Mouse (Mus musculus) neural tube, embryonic 14.5 days (tissue): ENCODE measurements around the gene Trpv2. TPM values are rescaled to one million over a fixed set of nuclear protein-coding genes. Genes with fewer than 3 reads are reported as not detected.

ENCODE experiments used
- ATAC-seq: fragments of 200-750 bp; cut with Nextera tagmentation; 2 replicates; pipeline ENCODE4 v1.8.0; 2017; ENCODE audit warnings: low read depth, mild to moderate bottlenecking, moderate TSS enrichment, moderate library complexity
- H3K27ac ChIP-seq: fragments of 300-500 bp; sonication (generic); 2 replicates; pipeline ENCODE4 v1.5.1; 2014; ENCODE audit warnings: low read depth, mild to moderate bottlenecking, control low read depth, low read length, moderate library complexity, mixed read lengths
- H3K27me3 ChIP-seq: fragments of 300-500 bp; sonication (generic); 2 replicates; pipeline ENCODE4 v1.6.1; 2014; ENCODE audit warnings: low read length; ENCODE audit not compliant: control insufficient read depth, insufficient read depth
- H3K36me3 ChIP-seq: fragments of 300-500 bp; sonication (generic); 2 replicates; pipeline ENCODE4 v1.6.1; 2014; ENCODE audit warnings: low read length, mixed read lengths; ENCODE audit not compliant: control insufficient read depth, insufficient read depth
- H3K4me1 ChIP-seq: fragments of 300-500 bp; sonication (generic); 2 replicates; pipeline ENCODE4 v1.6.1; 2014; ENCODE audit warnings: low read length; ENCODE audit not compliant: control insufficient read depth, insufficient read depth
- H3K4me2 ChIP-seq: fragments of 300-500 bp; sonication (generic); 2 replicates; pipeline ENCODE4 v1.6.1; 2014; ENCODE audit warnings: mild to moderate bottlenecking, low read depth, low read length, control low read depth
- H3K4me3 ChIP-seq: fragments of 300-500 bp; sonication (generic); 2 replicates; pipeline ENCODE4 v1.5.1; 2014; ENCODE audit warnings: low read depth, low read length, control low read depth, mixed read lengths
- H3K9ac ChIP-seq: fragments of 300-500 bp; sonication (generic); replicated peaks from 2 replicates; pipeline ENCODE4 v1.6.1; 2014; ENCODE audit warnings: low read depth, mild to moderate bottlenecking, control low read depth, low read length, mixed read lengths
- H3K9me3 ChIP-seq: fragments of 300-500 bp; sonication (generic); 2 replicates; pipeline ENCODE4 v1.6.1; 2016; ENCODE audit warnings: low read length; ENCODE audit not compliant: control insufficient read depth
- WGBS: fragments of 180-500 bp; shearing (Covaris S2); extraction: QIAGEN DNeasy Blood & Tissue Kit; methylation state at CpG from one replicate; pipeline ENCODE4 v1.1.7; 2014; 5-methylcytosine and 5-hydroxymethylcytosine counted together
- polyA plus RNA-seq: library from polyadenylated mRNA; unstranded; fragments of >200 nt; fragmentation: Nextera tagmentation; extraction: Ambion mirVana; gene quantifications from 2 replicates; pipeline ENCODE4 v1.2.1, GENCODE M21; 2014

The Trpv2 gene
- polyA plus RNA-seq, 1 experiment from 2014 or later: 25.8 TPM

DNA sequence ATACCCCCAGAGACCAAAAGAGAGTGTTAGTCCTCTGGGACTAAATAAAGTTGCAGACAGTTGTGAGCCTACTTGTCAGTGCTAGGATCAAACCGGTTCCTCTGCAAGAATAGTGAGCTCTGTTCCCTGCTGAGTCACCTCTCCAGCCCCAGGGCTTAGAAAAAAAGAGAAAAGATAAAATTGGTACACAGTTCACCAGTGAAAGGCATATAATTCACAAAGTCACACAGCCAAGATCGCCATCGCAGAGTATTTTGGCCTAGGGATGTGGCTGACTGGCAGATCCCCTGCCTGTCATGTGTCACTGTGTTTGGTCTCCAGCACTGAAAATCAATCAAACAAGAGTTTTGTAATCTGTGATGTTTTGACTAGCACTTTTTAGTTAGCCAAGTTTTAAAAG is 6.0 kb upstream of the Trpv2 start:
- Histone ChIP-seq H3K9ac (no peak overlapping the region), H3K4me2 (no peak overlapping the region), H3K27me3 (no peaks in the 10 kb centered on the region), H3K27ac (no peak overlapping the region), H3K36me3 (no peaks in the 10 kb centered on the region), H3K4me3 (no peak overlapping the region), H3K9me3 (no peaks in the 10 kb centered on the region), H3K4me1 (no peaks in the 10 kb centered on the region)
- WGBS: 67% methylated on average over 3 of the region's 3 CpGs
- no peak for ATAC-seq

- Histone ChIP-seq H3K4me2 (no peak overlapping the region), H3K36me3 (no peaks in the 10 kb centered on the region), H3K27ac (no peak overlapping the region), H3K9me3 (no peaks in the 10 kb centered on the region), H3K9ac (no peak overlapping the region), H3K4me1 (no peaks in the 10 kb centered on the region), H3K4me3 (no peak overlapping the region), H3K27me3 (no peaks in the 10 kb centered on the region)
- WGBS: 91% methylated on average over 4 of the region's 4 CpGs
- no peak for ATAC-seq
Observed at GRCm38 (mm10) chr11:62574703-62575085, 408 bp downstream of the Trpv2 start.

DNA sequence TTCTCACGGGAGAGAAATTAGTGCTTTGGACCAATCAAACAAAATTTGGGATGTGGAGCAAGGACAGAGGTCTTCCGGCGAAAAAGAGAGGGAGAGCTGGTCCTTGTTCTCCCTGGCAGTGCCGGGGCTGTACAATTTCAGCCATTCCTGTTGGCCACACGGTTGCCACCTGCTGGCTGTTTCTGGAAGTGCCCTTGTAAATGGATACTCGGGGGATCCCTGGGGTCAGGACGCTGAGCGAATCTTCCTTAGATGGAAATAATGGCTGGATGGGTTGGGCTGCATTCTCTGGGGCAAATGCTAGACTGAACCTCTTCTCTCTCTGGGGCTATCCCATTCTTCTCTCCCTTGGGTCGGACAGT is 992 bp downstream of the Trpv2 start:
- Histone ChIP-seq H3K4me3 (peak overlapping the region; percentile 47), H3K9ac (peak overlapping the region; percentile 59), H3K9me3 (no peaks in the 10 kb centered on the region), H3K4me1 (no peaks in the 10 kb centered on the region), H3K4me2 (peak overlapping the region; percentile 72), H3K27ac (peak overlapping the region; percentile 52), H3K27me3 (no peaks in the 10 kb centered on the region), H3K36me3 (no peaks in the 10 kb centered on the region)
- ATAC-seq: peak; percentile 66
- WGBS: under 1% methylated on average over 9 of the region's 9 CpGs

GRCm38 (mm10) chr11:62575659-62576438 is 1.6 kb downstream of the Trpv2 start:
- peak; percentile 71 for ATAC-seq

DNA sequence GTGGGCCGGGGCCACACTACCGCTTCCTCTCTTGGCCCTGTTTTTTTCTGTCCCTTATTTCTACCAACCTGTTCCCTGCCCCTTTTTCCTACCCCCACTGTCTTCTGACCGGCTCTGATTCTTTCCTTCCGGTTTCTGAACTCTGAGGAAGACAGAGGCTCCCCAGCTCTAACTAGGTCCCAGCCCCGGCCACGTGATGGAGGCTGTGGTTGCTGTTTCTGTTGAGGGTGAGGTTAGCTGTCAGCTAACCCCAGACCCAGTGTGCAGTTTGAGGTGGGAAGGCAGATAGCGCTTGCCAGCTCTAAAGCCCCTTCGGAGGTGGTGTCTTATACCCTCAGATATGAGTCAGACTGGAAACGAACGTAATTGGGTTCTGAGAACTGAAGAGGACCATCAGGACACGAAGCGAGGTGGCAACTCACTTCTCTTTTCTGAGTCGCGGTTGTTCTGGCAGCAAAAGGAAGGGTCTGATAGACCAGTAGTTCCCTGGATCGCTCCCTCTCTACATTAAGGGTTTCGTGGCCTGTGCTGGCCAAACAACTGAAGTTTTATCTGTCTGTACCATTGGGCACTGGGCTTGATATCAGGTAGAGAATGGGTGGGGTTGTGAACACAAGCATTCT is 2.4 kb downstream of the Trpv2 start:
- Histone ChIP-seq H3K4me1 (no peaks in the 10 kb centered on the region), H3K9me3 (no peaks in the 10 kb centered on the region), H3K9ac (peak overlapping the region; percentile 59; the same call in 1 of the 2 replicates), H3K36me3 (no peaks in the 10 kb centered on the region), H3K4me3 (peak overlapping the region; percentile 47), H3K4me2 (peak overlapping the region; percentile 72), H3K27ac (no peak overlapping the region), H3K27me3 (no peaks in the 10 kb centered on the region)
- WGBS: 70% methylated on average over 16 of the region's 16 CpGs
- 0 out of 2 replicates have a peak, but pooled peaks have one; percentile 1 for ATAC-seq

More at GRCm38 (mm10) chr11:62575659-62576438, 1.6 kb downstream of the Trpv2 start:
- no peaks in the 10 kb centered on the region for H3K9me3 ChIP-seq
- 4% methylated on average over 27 of the region's 27 CpGs for WGBS
- peak overlapping the region; percentile 47 for H3K4me3 ChIP-seq
- no peaks in the 10 kb centered on the region for H3K4me1 ChIP-seq
- no peaks in the 10 kb centered on the region for H3K27me3 ChIP-seq
- peak overlapping the region; percentile 52 for H3K27ac ChIP-seq
- peak overlapping the region; percentile 72 for H3K4me2 ChIP-seq
- peak overlapping the region; percentile 59 for H3K9ac ChIP-seq
- no peaks in the 10 kb centered on the region for H3K36me3 ChIP-seq

DNA sequence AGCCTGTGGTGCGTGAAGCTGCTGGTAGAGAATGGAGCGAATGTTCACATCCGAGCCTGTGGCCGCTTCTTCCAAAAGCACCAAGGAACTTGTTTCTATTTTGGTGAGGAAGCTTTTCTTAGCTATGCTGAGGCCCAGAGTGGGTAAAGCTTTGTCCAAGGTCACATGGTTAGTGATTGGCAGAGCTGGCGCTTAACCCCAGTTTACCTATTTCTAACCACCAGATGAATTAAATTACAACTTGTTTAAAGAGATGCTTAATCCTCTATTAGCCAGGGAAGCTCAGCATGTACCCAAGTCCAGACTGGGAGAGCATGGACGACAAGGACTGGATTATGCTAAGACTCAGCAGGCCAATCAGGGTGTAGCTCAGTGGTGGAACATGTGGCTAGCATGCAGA is 8.7 kb downstream of the Trpv2 start:
- no peak overlapping the region for H3K9ac ChIP-seq
- H3K4me2 ChIP-seq: no peak overlapping the region
- no peak for ATAC-seq
- no peak overlapping the region for H3K4me3 ChIP-seq
- H3K27me3 ChIP-seq: no peaks in the 10 kb centered on the region
- H3K4me1 ChIP-seq: no peaks in the 10 kb centered on the region
- 81% methylated on average over 6 of the region's 6 CpGs for WGBS
- H3K36me3 ChIP-seq: no peaks in the 10 kb centered on the region
- no peak overlapping the region for H3K27ac ChIP-seq
- H3K9me3 ChIP-seq: no peaks in the 10 kb centered on the region

DNA sequence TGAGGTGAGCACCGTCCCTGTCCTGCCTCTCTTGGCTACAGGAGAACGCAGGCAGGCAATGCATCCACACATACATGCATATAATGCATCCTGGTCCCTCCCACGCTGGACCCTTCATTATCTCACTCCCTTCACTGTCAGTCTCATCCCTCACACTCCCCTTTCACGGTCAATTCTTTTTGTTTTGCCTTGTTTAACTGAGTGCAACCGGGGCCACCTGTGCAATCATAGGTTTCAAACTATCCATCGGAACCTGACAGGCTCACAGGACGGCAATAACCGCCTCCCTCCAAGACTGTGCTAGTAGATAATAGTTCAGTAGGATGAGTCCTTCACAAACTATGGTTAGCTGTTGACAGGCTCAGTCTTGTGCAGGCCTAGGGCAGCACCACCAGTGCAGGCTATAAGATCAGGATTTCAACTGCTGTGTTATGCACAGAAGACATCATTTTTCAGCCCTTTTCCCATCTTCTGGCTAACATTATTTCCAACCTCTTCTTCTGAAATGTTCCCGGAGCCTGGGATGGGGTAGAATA is 10.5 kb downstream of the Trpv2 start:
- Histone ChIP-seq H3K9ac (no peak overlapping the region), H3K36me3 (no peaks in the 10 kb centered on the region), H3K4me3 (no peak overlapping the region), H3K27me3 (no peaks in the 10 kb centered on the region), H3K27ac (no peak overlapping the region), H3K9me3 (no peaks in the 10 kb centered on the region), H3K4me2 (no peak overlapping the region), H3K4me1 (no peaks in the 10 kb centered on the region)
- WGBS: 82% methylated on average over 9 of the region's 9 CpGs
- no peak for ATAC-seq

- Histone ChIP-seq H3K36me3 (no peaks in the 10 kb centered on the region), H3K4me1 (no peaks in the 10 kb centered on the region), H3K27me3 (no peaks in the 10 kb centered on the region), H3K27ac (no peak overlapping the region), H3K9me3 (no peaks in the 10 kb centered on the region), H3K4me3 (no peak overlapping the region), H3K4me2 (no peak overlapping the region), H3K9ac (no peak overlapping the region)
- no peak for ATAC-seq
- WGBS: 90% methylated on average over 5 of the region's 5 CpGs
Observed at GRCm38 (mm10) chr11:62587034-62587433, 12.7 kb downstream of the Trpv2 start.

DNA sequence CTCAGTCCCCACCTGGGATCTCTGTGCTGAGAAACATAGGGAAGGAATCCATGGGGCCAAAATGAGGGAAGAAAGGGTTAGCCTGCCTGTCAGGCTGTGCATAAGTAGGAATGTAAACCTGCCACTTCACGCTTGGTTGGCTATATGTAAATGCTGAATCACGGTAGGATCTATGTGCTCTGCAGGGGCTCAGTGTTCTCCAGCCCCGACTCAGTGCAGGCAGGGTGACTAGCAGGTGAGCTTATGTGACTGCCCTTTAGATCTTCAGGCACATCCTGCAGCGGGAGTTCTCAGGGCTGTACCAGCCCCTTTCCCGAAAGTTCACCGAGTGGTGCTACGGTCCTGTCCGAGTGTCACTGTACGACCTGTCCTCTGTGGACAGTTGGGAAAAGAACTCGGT is 15.1 kb downstream of the Trpv2 start:
- 79% methylated on average over 10 of the region's 10 CpGs for WGBS

More for the DNA sequence above, 15.1 kb downstream of the Trpv2 start:
- no peaks in the 10 kb centered on the region for H3K4me1 ChIP-seq
- no peaks in the 10 kb centered on the region for H3K9me3 ChIP-seq
- no peak overlapping the region for H3K4me2 ChIP-seq
- no peak for ATAC-seq
- no peak overlapping the region for H3K4me3 ChIP-seq
- no peak overlapping the region for H3K27ac ChIP-seq
- H3K36me3 ChIP-seq: no peaks in the 10 kb centered on the region
- H3K9ac ChIP-seq: no peak overlapping the region
- no peaks in the 10 kb centered on the region for H3K27me3 ChIP-seq
